Mouse (Mus musculus) CH12.LX (cell line): ENCODE measurements around the gene Olfr424. TPM values are rescaled to one million over a fixed set of nuclear protein-coding genes. Genes with fewer than 3 reads are reported as not detected.
A peak's percentile ranks its signal among the peaks of the same experiment; 100 is the strongest.

Experiments
- DNase-seq: peaks from one replicate; pipeline ENCODE4 v3.0.0-alpha.2; 2013; ENCODE audit errors: extremely low read depth
- H3K27ac ChIP-seq: 2 replicates; pipeline ENCODE4 v1.5.1; 2012; ENCODE audit warnings: low read depth, mild to moderate bottlenecking, control low read depth, moderate library complexity; ENCODE audit not compliant: insufficient read depth
- H3K27me3 ChIP-seq: replicated peaks from 2 replicates; pipeline ENCODE3; 2012; ENCODE audit warnings: inconsistent platforms
- H3K36me3 ChIP-seq, 2 experiments: replicated peaks in 1 of 2; 2 replicates each; pipeline versions ENCODE3 to v1.6.1; 2012; ENCODE audit warnings: inconsistent platforms in 1 of 2, low read length in 1 of 2, mild to moderate bottlenecking in 1 of 2, mixed read lengths in 1 of 2, moderate library complexity in 1 of 2; ENCODE audit not compliant: control insufficient read depth in 1 of 2, insufficient read depth in 1 of 2
- H3K4me1 ChIP-seq, 2 experiments: 2 replicates each; pipeline ENCODE4 v1.6.1; 2012; ENCODE audit warnings: inconsistent platforms in 1 of 2, moderate library complexity in 1 of 2; ENCODE audit not compliant: insufficient read depth in 2 of 2, control insufficient read depth in 1 of 2
- H3K4me2 ChIP-seq: 2 replicates; pipeline ENCODE4 v1.6.1; 2012; ENCODE audit warnings: low read depth, mild to moderate bottlenecking, control low read depth; ENCODE audit not compliant: poor library complexity, insufficient read depth, severe bottlenecking
- H3K4me3 ChIP-seq, 3 experiments: fragments of 150-350 bp in 1 of 3; sonication (generic) in 1 of 3; replicated peaks in 1 of 3; 2 replicates each; pipeline versions ENCODE3 to v1.5.1; 2011 to 2012; ENCODE audit warnings: low read depth in 2 of 3, low read length in 2 of 3, mild to moderate bottlenecking in 2 of 3, moderate library complexity in 2 of 3, control low read depth in 1 of 3, improper control_type of control experiment in 1 of 3, inconsistent platforms in 1 of 3, mixed read lengths in 1 of 3; ENCODE audit not compliant: poor library complexity in 1 of 3
- H3K79me2 ChIP-seq: replicated peaks from 2 replicates; pipeline ENCODE4 v1.6.1; 2012; ENCODE audit warnings: mild to moderate bottlenecking, moderate library complexity; ENCODE audit not compliant: control insufficient read depth, poor library complexity, insufficient read depth, severe bottlenecking; ENCODE audit errors: extremely low read depth
- H3K9ac ChIP-seq: 2 replicates; pipeline ENCODE4 v1.6.1; 2012; ENCODE audit warnings: low read depth, mild to moderate bottlenecking, control low read depth, moderate library complexity; ENCODE audit not compliant: insufficient read depth
- H3K9me3 ChIP-seq: replicated peaks from 2 replicates; pipeline ENCODE3; 2012; ENCODE audit warnings: low read length, inconsistent platforms, mixed read lengths
- BHLHE40 ChIP-seq: IDR thresholded peaks from 2 replicates; pipeline ENCODE4 v1.6.1; 2011; ENCODE audit warnings: mild to moderate bottlenecking, low read depth, low read length, improper control_type of control experiment
- CHD1 ChIP-seq: IDR thresholded peaks from 2 replicates; pipeline ENCODE4 v1.6.1; 2012; ENCODE audit warnings: low read depth, low read length, improper control_type of control experiment, inconsistent platforms
- CHD2 ChIP-seq: IDR thresholded peaks from 2 replicates; pipeline ENCODE4 v1.6.1; 2011; ENCODE audit warnings: low read length, improper control_type of control experiment
- CTCF ChIP-seq, 2 experiments: IDR thresholded peaks in 1 of 2; conservative IDR thresholded peaks in 1 of 2; 2 replicates each; pipeline ENCODE4 v1.5.1; 2011 to 2012; ENCODE audit warnings: low read depth in 2 of 2, low read length in 2 of 2, improper control_type of control experiment in 1 of 2, inconsistent platforms in 1 of 2, mild to moderate bottlenecking in 1 of 2, moderate library complexity in 1 of 2
- ELF1 ChIP-seq: IDR thresholded peaks from 2 replicates; pipeline ENCODE4 v1.6.1; 2014; ENCODE audit warnings: low read depth, mild to moderate bottlenecking, inconsistent platforms, low read length, improper control_type of control experiment
- ETS1 ChIP-seq: conservative IDR thresholded peaks from 2 replicates; pipeline ENCODE4 v1.6.1; 2012; ENCODE audit warnings: low read depth, mild to moderate bottlenecking, inconsistent platforms, low read length, improper control_type of control experiment, moderate library complexity
- GABPA ChIP-seq: IDR thresholded peaks from 2 replicates; pipeline ENCODE4 v1.6.1; 2012; ENCODE audit warnings: low read depth, low read length, improper control_type of control experiment, inconsistent platforms; ENCODE audit not compliant: insufficient replicate concordance
- HCFC1 ChIP-seq: IDR thresholded peaks from 2 replicates; pipeline ENCODE4 v1.6.1; 2012; ENCODE audit warnings: low read depth, mild to moderate bottlenecking, inconsistent platforms, low read length, improper control_type of control experiment
- JUN ChIP-seq: IDR thresholded peaks from 2 replicates; pipeline ENCODE4 v1.6.1; 2011; ENCODE audit warnings: low read depth, mild to moderate bottlenecking, low read length, improper control_type of control experiment, moderate library complexity; ENCODE audit not compliant: insufficient read depth
- KAT2A ChIP-seq: IDR thresholded peaks from 2 replicates; pipeline ENCODE4 v1.6.1; 2012; ENCODE audit warnings: low read length, improper control_type of control experiment, inconsistent platforms; ENCODE audit not compliant: insufficient replicate concordance
- MAFK ChIP-seq: IDR thresholded peaks from 2 replicates; pipeline ENCODE4 v1.6.1; 2011; ENCODE audit warnings: low read length, improper control_type of control experiment; ENCODE audit not compliant: insufficient replicate concordance
- MAZ ChIP-seq: IDR thresholded peaks from 2 replicates; pipeline ENCODE4 v1.6.1; 2012; ENCODE audit warnings: low read depth, mild to moderate bottlenecking, inconsistent platforms, low read length, improper control_type of control experiment, moderate library complexity
- MEF2A ChIP-seq: IDR thresholded peaks from 2 replicates; pipeline ENCODE4 v1.6.1; 2014; ENCODE audit warnings: low read depth, mild to moderate bottlenecking, inconsistent platforms, low read length, improper control_type of control experiment, borderline replicate concordance
- MYC ChIP-seq: IDR thresholded peaks from 2 replicates; pipeline ENCODE4 v1.6.1; 2011; ENCODE audit warnings: low read depth, mild to moderate bottlenecking, improper control_type of control experiment, low read length
- PAX5 ChIP-seq: IDR thresholded peaks from 2 replicates; pipeline ENCODE4 v1.6.1; 2012; ENCODE audit warnings: low read length, inconsistent platforms, mixed read lengths
- POLR2AphosphoS2 ChIP-seq: IDR thresholded peaks from 2 replicates; pipeline ENCODE4 v1.6.1; 2011; ENCODE audit warnings: low read depth, low read length, improper control_type of control experiment
- RAD21 ChIP-seq: IDR thresholded peaks from 2 replicates; pipeline ENCODE4 v1.6.1; 2011; ENCODE audit warnings: low read depth, mild to moderate bottlenecking, low read length, improper control_type of control experiment, moderate library complexity
- RCOR1 ChIP-seq: conservative IDR thresholded peaks from 2 replicates; pipeline ENCODE4 v1.6.1; 2012; ENCODE audit warnings: low read depth, mild to moderate bottlenecking, inconsistent platforms, low read length, improper control_type of control experiment
- SIN3A ChIP-seq: IDR thresholded peaks from 2 replicates; pipeline ENCODE4 v1.6.1; 2012; ENCODE audit warnings: low read length, improper control_type of control experiment, inconsistent platforms
- TBP ChIP-seq: conservative IDR thresholded peaks from 2 replicates; pipeline ENCODE4 v1.6.1; 2011; ENCODE audit warnings: low read depth, low read length, improper control_type of control experiment
- USF2 ChIP-seq: conservative IDR thresholded peaks from 2 replicates; pipeline ENCODE4 v1.6.1; 2011; ENCODE audit warnings: low read depth, low read length, improper control_type of control experiment
- ZC3H11A ChIP-seq: IDR thresholded peaks from 2 replicates; pipeline ENCODE4 v1.6.1; 2012; ENCODE audit warnings: low read depth, mild to moderate bottlenecking, inconsistent platforms, low read length, improper control_type of control experiment
- ZKSCAN1 ChIP-seq: IDR thresholded peaks from 2 replicates; pipeline ENCODE4 v1.6.1; 2012; ENCODE audit warnings: low read depth, inconsistent platforms, low read length, improper control_type of control experiment, borderline replicate concordance
- ZMIZ1 ChIP-seq: IDR thresholded peaks from 2 replicates; pipeline ENCODE4 v1.6.1; 2012; ENCODE audit warnings: low read depth, mild to moderate bottlenecking, inconsistent platforms, low read length, improper control_type of control experiment
- dilution Hi-C: fragments of 300-500 bp; cut with MboI; formaldehyde crosslinking; loops from 2 replicates; pipeline ENCODE4 v1.14.3; 2020; ENCODE audit warnings: low sequenced_read_pairs; ENCODE audit not compliant: extremely low pct_unique_long_range_greater_than_20kb, extremely low pct_ligation_motif_present
- in situ Hi-C: fragments of 300-500 bp; cut with MboI; formaldehyde crosslinking; loops from 3 replicates; pipeline ENCODE4 v1.14.3; 2019; ENCODE audit warnings: low sequenced_read_pairs, low pct_ligation_motif_present, low pct_unique_long_range_greater_than_20kb, mixed read lengths
- polyA plus RNA-seq: library from polyadenylated mRNA; unstranded; fragments of >175 nt; gene quantifications from 2 replicates; pipeline ENCODE4 v1.2.1, GENCODE M21; 2012; ENCODE audit warnings: low read depth; ENCODE audit not compliant: insufficient read length
- total RNA-seq, 2 experiments: library from RNA; depleted of rRNA; stranded (reverse); fragments of 300-350 nt in 1 of 2; fragments of >200 nt in 1 of 2; gene quantifications; 2 replicates each; pipeline ENCODE4 v1.2.3; 2012 to 2014

The Olfr424 gene
- total and polyA plus RNA-seq, 3 experiments = not detected

- no peak for TF ChIP-seq TBP
- TF ChIP-seq ZC3H11A = no peak
- no peak for TF ChIP-seq USF2
- no peak for TF ChIP-seq GABPA
- TF ChIP-seq CHD1 = no peak
Measured at GRCm38 (mm10) chr1:174155333-174155732, 24.0 kb downstream of the Olfr424 start, which contains the start of gene Olfr420 (continued).

- Histone ChIP-seq H3K4me1 (peaks cover 3 to 4% of the 10 kb centered on the region in 2 experiments; a peak in 1 of 4 replicates), H3K27me3 (no peaks in the 10 kb centered on the region), H3K9ac (no peak overlapping the region), H3K4me2 (no peak overlapping the region), H3K79me2 (no peaks in the 10 kb centered on the region), H3K4me3 (no peak overlapping the region), H3K9me3 (no peaks in the 10 kb centered on the region), H3K36me3 (no peaks in the 10 kb centered on the region), H3K27ac (no peak overlapping the region)
- TF ChIP-seq RCOR1 (no peak), HCFC1 (no peak), KAT2A (no peak), USF2 (no peak), RAD21 (no peak), MAZ (no peak), CHD2 (no peak), SIN3A (no peak), MYC (no peak), ZMIZ1 (no peak), BHLHE40 (no peak), TBP (no peak), ELF1 (no peak), CTCF (conservative IDR thresholded peaks at IDR 0.05 in 1 of 2, IDR thresholded peaks at IDR 0.05 in 1 of 2; ENCODE audit: low read depth in 2 of 2, low read length in 2 of 2) (no peak), MAFK (no peak), JUN (no peak)
- in situ Hi-C loops = no loop called here
- dilution Hi-C loops = no loop called here
- DNase-seq = no peak
Measured at GRCm38 (mm10) chr1:174157622-174158021, 26.3 kb downstream of the Olfr424 start.

- H3K4me1 ChIP-seq = peaks cover 3 to 4% of the 10 kb centered on the region in 2 experiments; a peak in 1 of 4 replicates
- no peak overlapping the region for H3K4me3 ChIP-seq
- H3K79me2 ChIP-seq = no peaks in the 10 kb centered on the region
- no peak overlapping the region for H3K27ac ChIP-seq
- H3K27me3 ChIP-seq = no peaks in the 10 kb centered on the region
- H3K36me3 ChIP-seq = no peaks in the 10 kb centered on the region
- in situ Hi-C loops = no loop called here
- TF ChIP-seq KAT2A (no peak), MYC (no peak), ETS1 (no peak), ZMIZ1 (no peak), ELF1 (no peak), POLR2AphosphoS2 (no peak), USF2 (no peak), ZKSCAN1 (no peak), CTCF (conservative IDR thresholded peaks at IDR 0.05 in 1 of 2, IDR thresholded peaks at IDR 0.05 in 1 of 2; ENCODE audit: low read depth in 2 of 2, low read length in 2 of 2) (no peak), MAZ (no peak), RCOR1 (no peak), PAX5 (no peak), MEF2A (no peak)
- dilution Hi-C loops = no loop called here
- H3K4me2 ChIP-seq = peak overlapping the region; percentile 22; the same call in 1 of the 2 replicates
- no peaks in the 10 kb centered on the region for H3K9me3 ChIP-seq
- H3K9ac ChIP-seq = no peak overlapping the region
- DNase-seq = no peak
Measured at GRCm38 (mm10) chr1:174158512-174158911, 27.2 kb downstream of the Olfr424 start.
